Mouse (Mus musculus) small intestine, adult 2 months (tissue): ENCODE measurements around the gene Tmppe.
"Not testable (repeated sequence)": the region's sequence is repeated elsewhere in the genome, so short reads cannot be mapped to it uniquely, and the experiment has no call there.

Source experiments
- CTCF ChIP-seq: fragments of 200-500 bp; IDR thresholded peaks from 2 replicates; pipeline ENCODE4 v1.5.1; 2012; ENCODE audit warnings: low read depth, mild to moderate bottlenecking, control low read depth, inconsistent platforms, low read length, moderate library complexity, mixed read lengths; ENCODE audit not compliant: insufficient replicate concordance, insufficient read length; ENCODE audit errors: extremely low read depth
- POLR2A ChIP-seq: fragments of 200-500 bp; IDR thresholded peaks from 2 replicates; pipeline ENCODE4 v1.6.1; 2012; ENCODE audit warnings: low read depth, mild to moderate bottlenecking, control low read depth, inconsistent platforms, low read length, moderate library complexity

- not testable (repeated sequence) for TF ChIP-seq CTCF, POLR2A
These were observed 29.2 kb upstream of the Tmppe start for GRCm38 (mm10) chr9:114371717-114372116.
